25 mouse cellular contexts compared by ENCODE assay signal in genomic region chr7:59271775-59272174, GRCm38 (mm10). TPM values are rescaled to one million over a fixed set of nuclear protein-coding genes. Genes with fewer than 3 reads are reported as not detected.
A peak's percentile ranks its signal among the peaks of the same experiment; 100 is the strongest.
DNase-seq lines count a peak whose midpoint lies in the region; ATAC-seq and TF ChIP-seq lines count a peak whose summit lies in the region.
"Had no signal": no experiment of that assay in that cellular context is flagged by ENCODE, and none has a peak within 500 bp of the region (broad histone marks: within the 10 kb centered on the region; RNA-seq: fewer than 3 reads in every experiment).

No protein-coding gene starts in this region.

- peak; percentile 4 for DNase-seq in embryonic facial prominence, embryonic 14.5 days (ENCODE audit: low spot score)
- DNase-seq in embryonic facial prominence, embryonic 10.5 days (ENCODE audit: low spot score), result no peak
- peak; percentile 57 for DNase-seq in kidney, postnatal 0 days (ENCODE audit: low spot score)
- no peak for DNase-seq in kidney, postnatal 25 days
- peak; percentile 72 for DNase-seq in lung, embryonic 14.5 days
- no peak for DNase-seq in lung, adult 2 months
- DNase-seq in lung, postnatal 14 days, result no peak
- DNase-seq: adrenal gland, adult 8-10 months; adrenal gland, postnatal 14 days; adrenal gland, postnatal 36 days; B cell, adult 2 months; cerebellum, adult 11-12 months; cerebellum, adult 2 months; cerebellum, adult 9-10 months; cerebellum, postnatal 10 days; cerebellum, postnatal 25 days had no signal

- TF ChIP-seq POLR2A in lung, adult 2 months (IDR thresholded peaks at IDR 0.05; ENCODE audit: borderline replicate concordance, extremely low read depth, low read depth, low read length), result no peak

- H3K27me3 ChIP-seq in embryonic facial prominence, embryonic 14.5 days (replicated peaks; ENCODE audit: control insufficient read depth, insufficient read depth, low read length), result no peaks in the 10 kb centered on the region
- no peaks in the 10 kb centered on the region for H3K27me3 ChIP-seq in embryonic facial prominence, embryonic 10.5 days (replicated peaks; ENCODE audit: low read depth, poor library complexity, severe bottlenecking)
- no peaks in the 10 kb centered on the region for H3K27me3 ChIP-seq in kidney, postnatal 0 days (ENCODE audit: insufficient read depth, low read length)
- no peaks in the 10 kb centered on the region for H3K27me3 ChIP-seq in lung, embryonic 14.5 days (ENCODE audit: insufficient read depth, low read length)
- H3K27me3 ChIP-seq in lung, embryonic 16.5 days (ENCODE audit: control insufficient read depth, insufficient read depth, low read depth, low read length), result no peaks in the 10 kb centered on the region
- H3K27me3 ChIP-seq: CH12.LX; embryonic facial prominence, embryonic 13.5 days; forebrain, embryonic 13.5 days; forebrain, embryonic 15.5 days; Patski had no signal

- H3K36me3 ChIP-seq in embryonic facial prominence, embryonic 14.5 days (ENCODE audit: control insufficient read depth, insufficient read depth, low read length), result peaks cover 15% of the 10 kb centered on the region
- peaks cover 18% of the 10 kb centered on the region for H3K36me3 ChIP-seq in embryonic facial prominence, embryonic 10.5 days (replicated peaks)
- H3K36me3 ChIP-seq in kidney, postnatal 0 days (ENCODE audit: insufficient read depth, low read length), result peaks cover 8% of the 10 kb centered on the region; the same call in 1 of the 2 replicates
- peaks cover 12% of the 10 kb centered on the region for H3K36me3 ChIP-seq in lung, embryonic 14.5 days (ENCODE audit: insufficient read depth)
- peaks cover 8% of the 10 kb centered on the region for H3K36me3 ChIP-seq in lung, embryonic 16.5 days (ENCODE audit: control insufficient read depth, insufficient read depth, low read length)

- H3K4me2 ChIP-seq in embryonic facial prominence, embryonic 14.5 days (ENCODE audit: low read depth, low read length), result no peak overlapping the region
- no peak overlapping the region for H3K4me2 ChIP-seq in kidney, postnatal 0 days (ENCODE audit: low read length)
- no peak overlapping the region for H3K4me2 ChIP-seq in lung, embryonic 14.5 days
- H3K4me2 ChIP-seq in lung, embryonic 16.5 days (ENCODE audit: low read depth, low read length), result no peak overlapping the region
- H3K4me2 ChIP-seq: embryonic facial prominence, embryonic 13.5 days; forebrain, embryonic 13.5 days; forebrain, embryonic 15.5 days had no signal

- no peak overlapping the region for H3K4me3 ChIP-seq in embryonic facial prominence, embryonic 14.5 days (ENCODE audit: low read depth, low read length)
- H3K4me3 ChIP-seq in embryonic facial prominence, embryonic 10.5 days, result no peak overlapping the region
- no peak overlapping the region for H3K4me3 ChIP-seq in kidney, postnatal 0 days (replicated peaks; ENCODE audit: low read depth, low read length)
- H3K4me3 ChIP-seq in lung, embryonic 14.5 days (ENCODE audit: low read depth, low read length), result no peak overlapping the region
- H3K4me3 ChIP-seq in lung, adult 2 months (replicated peaks; ENCODE audit: extremely low read depth, low read depth, low read length), result no peak overlapping the region
- H3K4me3 ChIP-seq in lung, embryonic 16.5 days (ENCODE audit: low read length), result no peak overlapping the region
- H3K4me3 ChIP-seq: embryonic facial prominence, embryonic 13.5 days; forebrain, embryonic 13.5 days; forebrain, embryonic 15.5 days had no signal

- no peaks in the 10 kb centered on the region for H3K9me3 ChIP-seq in embryonic facial prominence, embryonic 14.5 days (ENCODE audit: control insufficient read depth, low read length)
- no peaks in the 10 kb centered on the region for H3K9me3 ChIP-seq in embryonic facial prominence, embryonic 10.5 days
- H3K9me3 ChIP-seq in kidney, postnatal 0 days (replicated peaks; ENCODE audit: low read length), result no peaks in the 10 kb centered on the region
- H3K9me3 ChIP-seq in lung, embryonic 14.5 days (ENCODE audit: low read depth, low read length), result no peaks in the 10 kb centered on the region
- no peaks in the 10 kb centered on the region for H3K9me3 ChIP-seq in lung, embryonic 16.5 days (ENCODE audit: control insufficient read depth, low read length)
- H3K9me3 ChIP-seq: embryonic facial prominence, embryonic 13.5 days; forebrain, embryonic 13.5 days; forebrain, embryonic 15.5 days; G1E had no signal

- no peak overlapping the region for H3K27ac ChIP-seq in embryonic facial prominence, embryonic 14.5 days (replicated peaks; ENCODE audit: low read depth, low read length)
- no peak overlapping the region for H3K27ac ChIP-seq in embryonic facial prominence, embryonic 10.5 days (replicated peaks)
- no peak overlapping the region for H3K27ac ChIP-seq in kidney, postnatal 0 days
- H3K27ac ChIP-seq in lung, embryonic 14.5 days (ENCODE audit: low read depth), result no peak overlapping the region
- 0 out of 2 replicates have a peak overlapping the region, but pooled peaks have one; percentile 22 for H3K27ac ChIP-seq in lung, embryonic 16.5 days (ENCODE audit: low read length)
- H3K27ac ChIP-seq: embryonic facial prominence, embryonic 13.5 days; forebrain, embryonic 13.5 days; forebrain, embryonic 15.5 days had no signal

- ATAC-seq in embryonic facial prominence, embryonic 14.5 days (ENCODE audit: low read depth), result no peak
- no peak for ATAC-seq in kidney, postnatal 0 days (replicated peaks; ENCODE audit: low FRiP score, low read depth)
- peak; percentile 58; the same call in 1 of the 2 replicates for ATAC-seq in lung, embryonic 14.5 days (ENCODE audit: insufficient read depth)
- ATAC-seq in lung, embryonic 16.5 days (ENCODE audit: low read depth), result peak; percentile 69
- ATAC-seq: activated CD4-positive, CD25-positive, alpha-beta regulatory T cell, adult 4 months; CD4-positive, CD25-positive, alpha-beta regulatory T cell, adult 4 months; forebrain, embryonic 13.5 days; forebrain, embryonic 15.5 days; Patski had no signal

- H3K9ac ChIP-seq in embryonic facial prominence, embryonic 14.5 days (ENCODE audit: low read depth, low read length), result no peak overlapping the region
- no peak overlapping the region for H3K9ac ChIP-seq in kidney, postnatal 0 days (ENCODE audit: low read depth, low read length)
- H3K9ac ChIP-seq in lung, embryonic 14.5 days, result no peak overlapping the region
- no peak overlapping the region for H3K9ac ChIP-seq in lung, embryonic 16.5 days (ENCODE audit: low read length)
- H3K9ac ChIP-seq: embryonic facial prominence, embryonic 13.5 days; forebrain, embryonic 13.5 days; forebrain, embryonic 15.5 days had no signal

- TF ChIP-seq CTCF in kidney, postnatal 0 days (IDR thresholded peaks at IDR 0.05; ENCODE audit: low read depth), result no peak
- no peak for TF ChIP-seq CTCF in lung, embryonic 14.5 days (IDR thresholded peaks at IDR 0.05; ENCODE audit: low read depth)
- no peak for TF ChIP-seq CTCF in lung, adult 2 months (IDR thresholded peaks at IDR 0.05; ENCODE audit: insufficient read depth, low read length)

- WGBS in embryonic facial prominence, embryonic 14.5 days, result 69% methylated on average over 4 of the region's 4 CpGs
- 78% methylated on average over 4 of the region's 4 CpGs for WGBS in embryonic facial prominence, embryonic 10.5 days
- WGBS in kidney, postnatal 0 days, result 46% methylated on average over 4 of the region's 4 CpGs
- 39% methylated on average over 4 of the region's 4 CpGs for WGBS in lung, embryonic 14.5 days
- 41% methylated on average over 4 of the region's 4 CpGs for WGBS in lung, adult 2 months
- WGBS in lung, embryonic 16.5 days, result 36% methylated on average over 4 of the region's 4 CpGs

- no peaks in the 10 kb centered on the region for H3K4me1 ChIP-seq in embryonic facial prominence, embryonic 14.5 days (ENCODE audit: control insufficient read depth, insufficient read depth, low read length)
- H3K4me1 ChIP-seq in embryonic facial prominence, embryonic 10.5 days, result no peaks in the 10 kb centered on the region
- H3K4me1 ChIP-seq in kidney, postnatal 0 days (replicated peaks; ENCODE audit: insufficient read depth, low read length), result no peaks in the 10 kb centered on the region
- no peaks in the 10 kb centered on the region for H3K4me1 ChIP-seq in lung, embryonic 14.5 days (ENCODE audit: insufficient read depth)
- H3K4me1 ChIP-seq in lung, adult 2 months (ENCODE audit: control insufficient read depth, insufficient read depth, low read length), result no peaks in the 10 kb centered on the region
- H3K4me1 ChIP-seq in lung, embryonic 16.5 days (replicated peaks; ENCODE audit: control insufficient read depth, insufficient read depth, low read length), result no peaks in the 10 kb centered on the region
- H3K4me1 ChIP-seq: embryonic facial prominence, embryonic 13.5 days; forebrain, embryonic 13.5 days; forebrain, embryonic 15.5 days had no signal

RNA-seq across cellular contexts. Expression of gene Ube3a, which starts 43.2 kb away (rescaled TPM):
- 136 and 144 TPM in 2 replicates for polyA plus RNA-seq in embryonic facial prominence, embryonic 14.5 days (2014; fragmentation: Nextera tagmentation; extraction: Ambion mirVana)
- 103 and 111 TPM in 2 replicates for polyA plus RNA-seq in embryonic facial prominence, embryonic 10.5 days (2016; fragmentation: Nextera tagmentation; extraction: Ambion mirVana)
- 127 and 132 TPM in 2 replicates for polyA plus RNA-seq in kidney, postnatal 0 days (2015; fragmentation: Nextera tagmentation; extraction: Ambion mirVana)
- 118 and 123 TPM in 2 replicates for polyA plus RNA-seq in lung, embryonic 14.5 days (2014; fragmentation: Nextera tagmentation; extraction: Ambion mirVana)
- polyA plus RNA-seq in lung, adult 2 months (2012; rRNA removed), result 87.0 and 121 TPM in 2 replicates
- polyA plus RNA-seq in lung, embryonic 16.5 days (2015; fragmentation: Nextera tagmentation; extraction: Ambion mirVana), result 95.2 and 108 TPM in 2 replicates

Comparison
In these comparisons a context has a peak if more than half of its experiments do, and no peak if none do; other contexts are left out.
1. DNase-seq: peak in embryonic facial prominence, embryonic 14.5 days (single experiment), kidney, postnatal 0 days (single experiment) and lung, embryonic 14.5 days (single experiment); none in embryonic facial prominence, embryonic 10.5 days (single experiment), kidney, postnatal 25 days (0 of 2), lung, adult 2 months (single experiment) and lung, postnatal 14 days (single experiment).
2. ATAC-seq: peak in lung, embryonic 14.5 days (single experiment) and lung, embryonic 16.5 days (single experiment); none in embryonic facial prominence, embryonic 14.5 days (single experiment) and kidney, postnatal 0 days (single experiment).